ENCODE assay signal across 11 mouse cellular contexts in the genomic region with DNA sequence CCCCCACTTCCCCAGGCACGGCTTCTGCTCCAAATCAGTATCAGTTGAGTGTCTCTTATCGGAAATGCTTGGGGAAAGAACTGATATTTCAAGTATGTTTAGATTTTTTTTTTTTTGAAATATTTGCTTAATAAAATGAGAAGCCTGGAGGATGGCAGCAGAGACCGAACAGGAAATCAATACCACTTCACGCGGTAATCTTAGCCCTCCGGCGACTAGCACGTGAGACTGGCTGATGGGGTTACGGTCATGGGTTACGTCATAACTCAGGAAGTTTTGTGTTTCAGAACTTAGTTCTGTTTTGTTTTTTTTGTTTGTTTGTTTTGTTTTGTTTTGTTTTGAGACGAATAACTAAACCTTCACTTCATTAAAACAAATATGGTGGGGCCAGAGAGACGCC. TPM values are rescaled to one million over a fixed set of nuclear protein-coding genes. Genes with fewer than 3 reads are reported as not detected.
DNase-seq lines count a peak whose midpoint lies in the region; ATAC-seq lines count a peak whose summit lies in the region.
"Had no signal": no experiment of that assay in that cellular context is flagged by ENCODE, and none has a peak within 500 bp of the region (broad histone marks: within the 10 kb centered on the region; RNA-seq: fewer than 3 reads in every experiment).

No protein-coding gene starts in this region.

- 70% methylated on average over 12 of the region's 12 CpGs for WGBS in heart, embryonic 13.5 days
- 82% methylated on average over 12 of the region's 12 CpGs for WGBS in forebrain, embryonic 13.5 days
- 69% methylated on average over 12 of the region's 12 CpGs for WGBS in midbrain, embryonic 12.5 days

- DNase-seq in heart, adult 8-10 months (ENCODE audit: low spot score): no peak
- DNase-seq in MN1 (ENCODE audit: low spot score): peak; percentile 28
- DNase-seq in embryo, embryonic 10 days (ENCODE audit: low spot score): no peak
- no peak for DNase-seq in right cerebral cortex, postnatal 36 days (ENCODE audit: low spot score in 2 of 2)
- DNase-seq in thymus, adult 18-20 months: no peak

- H3K9ac ChIP-seq in heart, embryonic 13.5 days: peak overlapping the region; percentile 15
- peak overlapping the region; percentile 57 for H3K9ac ChIP-seq in forebrain, embryonic 13.5 days
- H3K9ac ChIP-seq in midbrain, embryonic 12.5 days (replicated peaks): no peak overlapping the region
- H3K9ac ChIP-seq: limb, embryonic 12.5 days had no signal

- peaks cover 52% of the 10 kb centered on the region for H3K4me1 ChIP-seq in heart, embryonic 13.5 days
- H3K4me1 ChIP-seq in forebrain, embryonic 13.5 days: peaks cover 30% of the 10 kb centered on the region
- H3K4me1 ChIP-seq in midbrain, embryonic 12.5 days: peaks cover 27% of the 10 kb centered on the region

- H3K27ac ChIP-seq in heart, embryonic 13.5 days (replicated peaks): peak overlapping the region; percentile 51
- peak overlapping the region; percentile 81 for H3K27ac ChIP-seq in forebrain, embryonic 13.5 days
- H3K27ac ChIP-seq in midbrain, embryonic 12.5 days (replicated peaks): peak overlapping the region; percentile 63
- H3K27ac ChIP-seq: limb, embryonic 12.5 days had no signal

- H3K4me3 ChIP-seq in heart, embryonic 13.5 days: peak overlapping the region; percentile 33
- peak overlapping the region; percentile 23 for H3K4me3 ChIP-seq in forebrain, embryonic 13.5 days
- H3K4me3 ChIP-seq in midbrain, embryonic 12.5 days: peak overlapping the region; percentile 24
- H3K4me3 ChIP-seq: limb, embryonic 12.5 days; megakaryocyte, embryonic 14.5 days had no signal

- peaks cover 7% of the 10 kb centered on the region; the same call in 1 of the 2 replicates for H3K27me3 ChIP-seq in heart, embryonic 13.5 days (replicated peaks)
- peaks cover 9% of the 10 kb centered on the region for H3K27me3 ChIP-seq in forebrain, embryonic 13.5 days
- peaks cover 21% of the 10 kb centered on the region; the same call in 1 of the 2 replicates for H3K27me3 ChIP-seq in midbrain, embryonic 12.5 days

- no peaks in the 10 kb centered on the region for H3K36me3 ChIP-seq in heart, embryonic 13.5 days
- no peaks in the 10 kb centered on the region for H3K36me3 ChIP-seq in forebrain, embryonic 13.5 days (ENCODE audit: poor library complexity, severe bottlenecking)
- no peaks in the 10 kb centered on the region for H3K36me3 ChIP-seq in midbrain, embryonic 12.5 days
- H3K36me3 ChIP-seq: limb, embryonic 12.5 days had no signal

- H3K9me3 ChIP-seq in heart, embryonic 13.5 days: no peaks in the 10 kb centered on the region
- no peaks in the 10 kb centered on the region for H3K9me3 ChIP-seq in forebrain, embryonic 13.5 days (replicated peaks)
- no peaks in the 10 kb centered on the region for H3K9me3 ChIP-seq in midbrain, embryonic 12.5 days

- H3K4me2 ChIP-seq in heart, embryonic 13.5 days: peak overlapping the region; percentile 63
- peak overlapping the region; percentile 59 for H3K4me2 ChIP-seq in forebrain, embryonic 13.5 days
- H3K4me2 ChIP-seq in midbrain, embryonic 12.5 days (replicated peaks): peak overlapping the region; percentile 48
- H3K4me2 ChIP-seq: limb, embryonic 12.5 days had no signal

- no peak for ATAC-seq in heart, embryonic 13.5 days (ENCODE audit: extremely low read depth, insufficient number of reproducible peaks, low FRiP score, low TSS enrichment)
- no peak for ATAC-seq in forebrain, embryonic 13.5 days
- ATAC-seq in midbrain, embryonic 12.5 days (ENCODE audit: low FRiP score, low read depth): no peak

RNA-seq across cellular contexts. Expression of a gene that starts 16.9 kb away (rescaled TPM):
- 36.2 and 36.7 TPM in 2 replicates for polyA plus RNA-seq in heart, embryonic 13.5 days (2015; fragmentation: Nextera tagmentation; extraction: Ambion mirVana)
- total RNA-seq in heart, adult 8-10 months (2022): 1 to 10 TPM; 2.1 to 3.7 (median 2.8) TPM
- polyA plus RNA-seq in forebrain, embryonic 13.5 days (2015; fragmentation: Nextera tagmentation; extraction: Ambion mirVana): 73.6 and 75.1 TPM in 2 replicates
- 60.4 and 62.7 TPM in 2 replicates for polyA plus RNA-seq in midbrain, embryonic 12.5 days (2016; fragmentation: Nextera tagmentation; extraction: Ambion mirVana)

RNA-seq across cellular contexts. Expression of a gene that starts 27.7 kb away (rescaled TPM):
- polyA plus RNA-seq in heart, embryonic 13.5 days (2015; fragmentation: Nextera tagmentation; extraction: Ambion mirVana): 25.6 and 26.9 TPM in 2 replicates
- total RNA-seq in heart, adult 8-10 months (2022): 10 to 100 TPM; 13.4 to 20.0 (median 13.6) TPM
- 0.18 TPM in 1 of 2 replicates, not detected in the other for polyA plus RNA-seq in forebrain, embryonic 13.5 days (2015; fragmentation: Nextera tagmentation; extraction: Ambion mirVana)
- polyA plus RNA-seq in midbrain, embryonic 12.5 days (2016; fragmentation: Nextera tagmentation; extraction: Ambion mirVana): not detected in 2 replicates
- total RNA-seq: common myeloid progenitor, adult 5-6 weeks had no signal
- polyA plus RNA-seq: limb, embryonic 12.5 days had no signal

Comparison
In these comparisons a context has a peak if more than half of its experiments do, and no peak if none do; other contexts are left out.
1. RNA of a gene that starts 27.7 kb away (polyA plus RNA-seq): 25.6 to 26.9 TPM in heart, embryonic 13.5 days; 0.18 TPM in forebrain, embryonic 13.5 days and not detected in midbrain, embryonic 12.5 days; every median in the first group is over 10 times any median in the second.
2. Peak in every context shown above with its lines, with median percentiles within 50 percentile points of each other: H3K27ac ChIP-seq, H3K4me2 ChIP-seq and H3K4me3 ChIP-seq.